Mouse (Mus musculus): ENCODE measurements around the gene Slc16a6. TPM values are rescaled to one million over a fixed set of nuclear protein-coding genes. Genes with fewer than 3 reads are reported as not detected.

Gene Slc16a6
- polyA plus RNA-seq, 1 experiment from 2014 or later = 4.4 TPM

DNA sequence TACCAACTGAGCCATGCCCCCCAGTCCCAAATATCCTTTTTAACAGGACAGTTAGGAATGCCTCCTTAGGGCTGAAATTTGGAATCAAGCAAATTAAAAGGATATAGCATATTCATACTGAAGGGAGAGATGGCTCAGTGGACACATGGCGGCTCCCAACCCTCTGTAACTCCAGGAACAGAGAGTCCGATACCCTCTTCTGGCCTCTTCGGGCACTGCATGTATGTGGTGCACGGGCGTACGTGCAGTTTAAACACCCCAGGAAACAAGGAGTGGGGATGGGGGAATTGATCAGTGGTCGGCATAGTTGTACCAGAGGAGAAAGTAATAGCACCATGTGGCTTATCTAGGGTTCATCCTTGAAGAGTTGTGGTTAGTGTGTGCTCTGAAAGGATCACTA lies 28.8 kb downstream of the Slc16a6 start:
- Histone ChIP-seq H3K9me3 (replicated peaks; ENCODE audit: control insufficient read depth, low read length) (no peaks in the 10 kb centered on the region), H3K4me2 (ENCODE audit: low read length) (no peak overlapping the region), H3K27ac (ENCODE audit: low read depth, low read length) (no peak overlapping the region), H3K4me3 (ENCODE audit: low read depth, low read length) (no peak overlapping the region), H3K27me3 (replicated peaks; ENCODE audit: control insufficient read depth, insufficient read depth, low read length) (no peaks in the 10 kb centered on the region), H3K4me1 (ENCODE audit: control insufficient read depth, insufficient read depth, low read length) (peaks cover 4% of the 10 kb centered on the region), H3K9ac (ENCODE audit: low read length) (no peak overlapping the region), H3K36me3 (ENCODE audit: control insufficient read depth, insufficient read depth, low read length) (no peaks in the 10 kb centered on the region)
- ATAC-seq (peak; percentile 40; the same call in 1 of the 2 replicates), DNase-seq (ENCODE audit: low spot score) (peak; percentile 48)
- 46% methylated on average over 7 of the region's 7 CpGs for whole genome bisulfite sequencing

- no peak overlapping the region for H3K9ac ChIP-seq (ENCODE audit: low read length)
- 92% methylated on average over 8 of the region's 8 CpGs for WGBS
- peaks cover 4% of the 10 kb centered on the region for H3K4me1 ChIP-seq (ENCODE audit: control insufficient read depth, insufficient read depth, low read length)
- DNase-seq (ENCODE audit: low spot score) (no peak), ATAC-seq (no peak)
- no peaks in the 10 kb centered on the region for H3K9me3 ChIP-seq (replicated peaks; ENCODE audit: control insufficient read depth, low read length)
- no peak overlapping the region for H3K4me2 ChIP-seq (ENCODE audit: low read length)
- no peak overlapping the region for H3K27ac ChIP-seq (ENCODE audit: low read depth, low read length)
- H3K4me3 ChIP-seq (ENCODE audit: low read depth, low read length) = no peak overlapping the region
- H3K36me3 ChIP-seq (ENCODE audit: control insufficient read depth, insufficient read depth, low read length) = no peaks in the 10 kb centered on the region
- H3K27me3 ChIP-seq (replicated peaks; ENCODE audit: control insufficient read depth, insufficient read depth, low read length) = no peaks in the 10 kb centered on the region
Measured at GRCm38 (mm10) chr11:109443468-109444263, 29.7 kb downstream of the Slc16a6 start.

GRCm38 (mm10) chr11:109442166-109442730 lies 31.1 kb downstream of the Slc16a6 start:
- DNase-seq (ENCODE audit: low spot score) (no peak), ATAC-seq (no peak)
- 76% methylated on average over 5 of the region's 5 CpGs for WGBS
- H3K4me2 ChIP-seq (ENCODE audit: low read length) = no peak overlapping the region
- H3K9ac ChIP-seq (ENCODE audit: low read length) = no peak overlapping the region
- no peak overlapping the region for H3K4me3 ChIP-seq (ENCODE audit: low read depth, low read length)
- H3K36me3 ChIP-seq (ENCODE audit: control insufficient read depth, insufficient read depth, low read length) = peaks cover 12% of the 10 kb centered on the region; the same call in 1 of the 2 replicates
- no peak overlapping the region for H3K27ac ChIP-seq (ENCODE audit: low read depth, low read length)
- peaks cover 4% of the 10 kb centered on the region for H3K4me1 ChIP-seq (ENCODE audit: control insufficient read depth, insufficient read depth, low read length)
- H3K27me3 ChIP-seq (replicated peaks; ENCODE audit: control insufficient read depth, insufficient read depth, low read length) = no peaks in the 10 kb centered on the region
- H3K9me3 ChIP-seq (replicated peaks; ENCODE audit: control insufficient read depth, low read length) = no peaks in the 10 kb centered on the region

DNA sequence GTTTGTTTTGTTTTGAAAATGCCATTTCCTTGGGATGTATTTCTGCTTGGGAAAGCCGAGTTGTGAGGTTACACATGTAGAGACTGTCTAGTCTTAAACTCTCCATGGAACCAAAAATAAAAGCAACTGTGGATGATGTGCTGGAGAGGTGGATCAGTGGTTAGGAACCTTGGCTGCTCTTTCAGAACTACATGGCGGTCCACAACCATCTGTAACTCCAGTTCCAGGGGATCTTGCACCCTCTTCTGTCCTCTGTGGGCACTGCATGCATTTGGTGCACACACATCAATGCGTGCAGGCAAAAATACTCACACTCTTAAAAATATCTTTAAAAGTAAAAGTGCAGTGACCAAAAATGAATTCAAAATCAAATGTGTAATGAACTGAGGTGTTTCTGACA lies 32.3 kb downstream of the Slc16a6 start:
- Histone ChIP-seq H3K27ac (ENCODE audit: low read depth, low read length) (no peak overlapping the region), H3K4me1 (ENCODE audit: control insufficient read depth, insufficient read depth, low read length) (peaks cover 4% of the 10 kb centered on the region), H3K9me3 (replicated peaks; ENCODE audit: control insufficient read depth, low read length) (no peaks in the 10 kb centered on the region), H3K27me3 (replicated peaks; ENCODE audit: control insufficient read depth, insufficient read depth, low read length) (no peaks in the 10 kb centered on the region), H3K4me3 (ENCODE audit: low read depth, low read length) (no peak overlapping the region), H3K36me3 (ENCODE audit: control insufficient read depth, insufficient read depth, low read length) (peaks cover 24% of the 10 kb centered on the region), H3K9ac (ENCODE audit: low read length) (no peak overlapping the region), H3K4me2 (ENCODE audit: low read length) (no peak overlapping the region)
- DNase-seq (ENCODE audit: low spot score) = peak; percentile 40
- no peak for ATAC-seq
- WGBS = 54% methylated on average over 3 of the region's 3 CpGs

DNA sequence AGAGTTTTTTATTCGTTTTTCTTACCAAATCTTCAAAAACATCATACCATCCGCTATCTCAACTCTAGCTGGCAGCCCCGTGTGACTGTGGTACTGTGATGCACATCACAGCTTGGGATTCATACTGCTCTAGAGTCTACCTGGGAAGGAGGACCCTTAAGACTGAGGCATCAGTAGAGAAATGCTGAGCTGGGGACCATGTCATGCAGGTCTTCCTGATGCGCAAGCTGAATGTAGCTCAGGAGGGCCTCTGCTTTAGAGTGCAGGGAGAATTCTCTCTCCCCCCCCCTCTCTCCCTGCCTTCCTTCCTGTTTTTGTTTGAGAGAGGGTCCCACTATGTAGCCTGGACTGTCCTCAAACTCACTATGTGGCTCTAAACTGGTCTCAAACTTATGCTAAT lies 32.8 kb downstream of the Slc16a6 start:
- peaks cover 4% of the 10 kb centered on the region for H3K4me1 ChIP-seq (ENCODE audit: control insufficient read depth, insufficient read depth, low read length)
- no peak overlapping the region for H3K9ac ChIP-seq (ENCODE audit: low read length)
- ATAC-seq = no peak
- H3K27ac ChIP-seq (ENCODE audit: low read depth, low read length) = no peak overlapping the region
- no peaks in the 10 kb centered on the region for H3K9me3 ChIP-seq (replicated peaks; ENCODE audit: control insufficient read depth, low read length)
- peaks cover 29% of the 10 kb centered on the region for H3K36me3 ChIP-seq (ENCODE audit: control insufficient read depth, insufficient read depth, low read length)
- DNase-seq (ENCODE audit: low spot score) = no peak
- H3K27me3 ChIP-seq (replicated peaks; ENCODE audit: control insufficient read depth, insufficient read depth, low read length) = no peaks in the 10 kb centered on the region
- H3K4me2 ChIP-seq (ENCODE audit: low read length) = peak overlapping the region; percentile 73
- 57% methylated on average over 4 of the region's 4 CpGs for WGBS
- H3K4me3 ChIP-seq (ENCODE audit: low read depth, low read length) = peak overlapping the region; percentile 39; the same call in 1 of the 2 replicates

DNA sequence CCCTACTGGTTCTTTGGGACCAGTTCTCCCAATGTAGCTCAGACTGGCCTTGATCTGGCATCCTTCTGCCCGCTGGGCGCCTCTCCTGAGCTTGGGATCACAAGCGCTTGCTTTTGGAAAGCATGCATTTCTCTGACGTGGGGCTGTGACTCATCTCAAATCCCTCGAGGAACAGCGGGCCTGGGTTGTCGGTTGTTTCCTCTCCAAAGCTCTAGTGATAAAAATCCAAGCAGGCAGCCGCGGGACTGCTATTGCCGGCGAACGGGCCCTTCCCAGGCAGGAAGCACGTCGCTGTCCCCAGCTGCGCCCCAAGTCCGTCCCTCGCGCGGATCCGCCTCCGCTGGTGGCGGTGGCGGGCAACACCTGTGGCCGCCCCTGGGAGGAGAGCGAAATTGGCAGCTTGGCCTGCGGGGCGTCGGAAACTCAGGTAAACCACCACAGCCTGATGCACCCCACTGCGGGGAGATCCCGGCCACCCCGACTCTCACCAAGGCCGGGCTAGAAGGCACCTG lies 33.5 kb downstream of the Slc16a6 start:
- Histone ChIP-seq H3K27me3 (replicated peaks; ENCODE audit: control insufficient read depth, insufficient read depth, low read length) (no peaks in the 10 kb centered on the region), H3K9me3 (replicated peaks; ENCODE audit: control insufficient read depth, low read length) (no peaks in the 10 kb centered on the region), H3K27ac (ENCODE audit: low read depth, low read length) (no peak overlapping the region), H3K36me3 (ENCODE audit: control insufficient read depth, insufficient read depth, low read length) (peaks cover 36% of the 10 kb centered on the region), H3K4me2 (ENCODE audit: low read length) (peak overlapping the region; percentile 73), H3K4me3 (ENCODE audit: low read depth, low read length) (peak overlapping the region; percentile 39), H3K9ac (ENCODE audit: low read length) (peak overlapping the region; percentile 65), H3K4me1 (ENCODE audit: control insufficient read depth, insufficient read depth, low read length) (peaks cover 4% of the 10 kb centered on the region)
- 2% methylated on average over 32 of the region's 32 CpGs for WGBS
- DNase-seq (ENCODE audit: low spot score) = peak; percentile 66
- peak; percentile 64 for ATAC-seq

DNA sequence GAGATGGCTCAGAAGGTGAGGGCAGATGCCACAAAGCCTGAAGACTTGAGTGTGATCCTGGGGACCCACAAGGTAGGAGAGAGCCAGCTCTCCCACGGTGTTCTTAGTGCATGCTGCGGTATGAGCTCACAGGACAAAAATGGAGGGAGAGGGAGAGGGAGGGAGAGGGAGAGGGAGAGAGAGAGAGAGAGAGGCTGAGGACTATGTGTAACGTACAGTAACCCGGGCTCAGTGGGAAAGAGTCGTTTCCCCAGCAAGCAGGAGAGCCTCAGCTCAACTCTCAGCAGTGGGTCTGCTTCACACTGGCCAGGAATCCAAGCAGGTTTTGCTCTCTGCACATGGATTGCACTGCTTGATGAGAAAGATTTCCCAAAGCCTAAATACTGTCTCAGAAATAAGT lies 34.2 kb downstream of the Slc16a6 start:
- H3K9ac ChIP-seq (ENCODE audit: low read length) = no peak overlapping the region
- ATAC-seq = peak; percentile 13; the same call in 1 of the 2 replicates

GRCm38 (mm10) chr11:109436889-109437288 lies 36.5 kb downstream of the Slc16a6 start:
- Histone ChIP-seq H3K4me2 (ENCODE audit: low read length) (no peak overlapping the region), H3K9me3 (replicated peaks; ENCODE audit: control insufficient read depth, low read length) (no peaks in the 10 kb centered on the region), H3K27ac (ENCODE audit: low read depth, low read length) (no peak overlapping the region), H3K4me1 (ENCODE audit: control insufficient read depth, insufficient read depth, low read length) (peaks cover 4% of the 10 kb centered on the region), H3K9ac (ENCODE audit: low read length) (no peak overlapping the region), H3K27me3 (replicated peaks; ENCODE audit: control insufficient read depth, insufficient read depth, low read length) (no peaks in the 10 kb centered on the region), H3K4me3 (ENCODE audit: low read depth, low read length) (no peak overlapping the region), H3K36me3 (ENCODE audit: control insufficient read depth, insufficient read depth, low read length) (peaks cover 57% of the 10 kb centered on the region)
- ATAC-seq (no peak), DNase-seq (ENCODE audit: low spot score) (no peak)
- WGBS = 68% methylated on average over 7 of the region's 8 CpGs

More for the DNA sequence above, 34.2 kb downstream of the Slc16a6 start:
- Histone ChIP-seq H3K36me3 (ENCODE audit: control insufficient read depth, insufficient read depth, low read length) (peaks cover 43% of the 10 kb centered on the region), H3K9me3 (replicated peaks; ENCODE audit: control insufficient read depth, low read length) (no peaks in the 10 kb centered on the region), H3K4me3 (ENCODE audit: low read depth, low read length) (no peak overlapping the region), H3K4me1 (ENCODE audit: control insufficient read depth, insufficient read depth, low read length) (peaks cover 4% of the 10 kb centered on the region), H3K27ac (ENCODE audit: low read depth, low read length) (no peak overlapping the region), H3K27me3 (replicated peaks; ENCODE audit: control insufficient read depth, insufficient read depth, low read length) (no peaks in the 10 kb centered on the region), H3K4me2 (ENCODE audit: low read length) (peak overlapping the region; percentile 73; the same call in 1 of the 2 replicates)
- 12% methylated on average over 5 of the region's 5 CpGs for WGBS
- DNase-seq (ENCODE audit: low spot score) = no peak
